Mouse (Mus musculus): Measurements from ENCODE around the gene Olfr152. TPM values are rescaled to one million over a fixed set of nuclear protein-coding genes. Genes with fewer than 3 reads are reported as not detected.

Gene Olfr152
- not detected for total RNA-seq (2021)
- long read RNA-seq, experiment 1: 0 reads
- long read RNA-seq, experiment 2: 0 reads

GRCm38 (mm10) chr2:87779183-87779582 lies at the start of gene Olfr152:
Gene Olfr152, plus strand, starts transcription at chr2:87779483.
- no peak for DNase-seq

- DNase-seq: no peak
Observed at GRCm38 (mm10) chr2:87739878-87740277, 39.4 kb upstream of the Olfr152 start, which contains the start of gene Olfr1138. Gene Olfr1138, minus strand, starts transcription at chr2:87739978.

- DNase-seq: no peak
Observed at GRCm38 (mm10) chr2:87743452-87743851, 35.8 kb upstream of the Olfr152 start, which contains the start of gene Olfr1140. Gene Olfr1140, plus strand, starts transcription at chr2:87743752.

GRCm38 (mm10) chr2:87753891-87754290 lies 25.4 kb upstream of the Olfr152 start, which contains the start of gene Olfr1141:
Gene Olfr1141, minus strand, starts transcription at chr2:87753991.
- no peak for DNase-seq

- DNase-seq: no peak
Observed at GRCm38 (mm10) chr2:87776143-87776542, 3.1 kb upstream of the Olfr152 start.

GRCm38 (mm10) chr2:87800292-87800691 lies 21.0 kb downstream of the Olfr152 start, which contains the start of gene Olfr1143:
Gene Olfr1143, plus strand, starts transcription at chr2:87800592.
- no peak for DNase-seq

- no peak for DNase-seq
Observed at GRCm38 (mm10) chr2:87809522-87809921, 30.2 kb downstream of the Olfr152 start, which contains the start of gene Olfr1145. Gene Olfr1145, plus strand, starts transcription at chr2:87809822.

- no peak for DNase-seq
Observed at GRCm38 (mm10) chr2:87830233-87830632, 51.0 kb downstream of the Olfr152 start, which contains the start of gene Olfr1148. Gene Olfr1148, plus strand, starts transcription at chr2:87830533.

Other genes with a start within 250 kb of the Olfr152 start
- not detected for gene Olfr153, start 247.7 kb upstream of the Olfr152 start, total RNA-seq (2021)
- gene Olfr1128, start 233.9 kb upstream of the Olfr152 start, total RNA-seq (2021): not detected
- gene Olfr1129, start 205.6 kb upstream of the Olfr152 start, total RNA-seq (2021): not detected
- not detected for gene Olfr1130, start 173.3 kb upstream of the Olfr152 start, total RNA-seq (2021)
- gene Olfr1131, start 152.4 kb upstream of the Olfr152 start, total RNA-seq (2021): not detected
- not detected for gene Olfr1132, start 141.9 kb upstream of the Olfr152 start, total RNA-seq (2021)
- gene Olfr1133, start 132.1 kb upstream of the Olfr152 start, total RNA-seq (2021): not detected
- not detected for gene Olfr1134, start 121.0 kb upstream of the Olfr152 start, total RNA-seq (2021)
- gene Olfr1135, start 105.8 kb upstream of the Olfr152 start, total RNA-seq (2021): not detected
- gene Olfr1136, start 85.5 kb upstream of the Olfr152 start, total RNA-seq (2021): not detected
- not detected for gene Olfr1137, start 66.3 kb upstream of the Olfr152 start, total RNA-seq (2021)
- gene Olfr1138, start 39.5 kb upstream of the Olfr152 start, total RNA-seq (2021): not detected
- gene Olfr1140, start 35.7 kb upstream of the Olfr152 start, total RNA-seq (2021): not detected
- not detected for gene Olfr1141, start 25.5 kb upstream of the Olfr152 start, total RNA-seq (2021)
- not detected for gene Olfr1143, start 21.1 kb downstream of the Olfr152 start, total RNA-seq (2021)
- gene Olfr1145, start 30.3 kb downstream of the Olfr152 start, total RNA-seq (2021): not detected
- not detected for gene Olfr1148, start 51.0 kb downstream of the Olfr152 start, total RNA-seq (2021)
- gene Olfr1150-ps1, start 64.5 kb downstream of the Olfr152 start, total RNA-seq (2021): not detected
- gene Olfr1151, start 76.4 kb downstream of the Olfr152 start, total RNA-seq (2021): not detected
- not detected for gene Olfr1152, start 87.0 kb downstream of the Olfr152 start, total RNA-seq (2021)
- gene Olfr1153, start 115.5 kb downstream of the Olfr152 start, total RNA-seq (2021): not detected
- gene Olfr1154, start 125.7 kb downstream of the Olfr152 start, total RNA-seq (2021): not detected
- not detected for gene Olfr1155, start 165.7 kb downstream of the Olfr152 start, total RNA-seq (2021)
- not detected for gene Olfr1156, start 173.6 kb downstream of the Olfr152 start, total RNA-seq (2021)
- not detected for gene Olfr1157, start 188.8 kb downstream of the Olfr152 start, total RNA-seq (2021)
- gene Olfr74, start 195.2 kb downstream of the Olfr152 start, total RNA-seq (2021): not detected
- gene Olfr1158, start 210.6 kb downstream of the Olfr152 start, total RNA-seq (2021): not detected
- gene Olfr1160, start 228.8 kb downstream of the Olfr152 start, total RNA-seq (2021): not detected
- gene Olfr1161, start 243.3 kb downstream of the Olfr152 start, total RNA-seq (2021): not detected

Data from adrenal gland, postnatal 10 days (tissue).